Mouse (Mus musculus) liver, embryonic 14.5 days (tissue): ENCODE results near the gene Tmem185a.
"Not testable (repeated sequence)": the region's sequence is repeated elsewhere in the genome, so short reads cannot be mapped to it uniquely, and the experiment has no call there.

Source experiments
- CTCF ChIP-seq: IDR thresholded peaks from 2 replicates; pipeline ENCODE4 v1.5.1; 2016; ENCODE audit warnings: antibody characterized with exemption, low read depth, control low read depth
- EP300 ChIP-seq: IDR thresholded peaks from 2 replicates; pipeline ENCODE4 v1.6.1; 2016; ENCODE audit warnings: antibody characterized with exemption, low read depth

DNA sequence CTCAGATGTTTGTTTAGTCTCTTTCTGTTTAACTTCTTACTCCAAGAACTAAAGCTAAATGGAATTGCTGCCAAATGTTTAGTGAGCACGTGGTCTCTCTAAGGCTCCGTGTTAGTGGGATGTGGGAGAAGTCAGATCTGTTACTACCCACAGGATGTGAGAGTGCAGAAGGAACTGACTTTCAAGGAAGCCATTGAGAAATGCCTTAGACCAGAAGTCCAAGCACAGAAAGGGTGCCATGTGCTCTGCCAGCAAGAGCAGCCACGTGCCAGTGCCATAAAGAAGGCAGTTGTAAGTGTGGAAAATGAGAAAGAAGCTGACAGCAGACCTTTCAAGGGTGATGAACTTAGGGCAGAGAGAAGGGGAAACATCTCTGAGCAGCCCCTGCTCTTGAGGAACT lies 37.4 kb upstream of the Tmem185a start:
- not testable (repeated sequence) for TF ChIP-seq CTCF, EP300
